Mouse (Mus musculus): Measurements from ENCODE around the gene Gpc5. TPM values are rescaled to one million over a fixed set of nuclear protein-coding genes. Genes with fewer than 3 reads are reported as not detected.

Gene Gpc5
- total and polyA plus RNA-seq, 3 experiments = 0.14 TPM; not detected in 2

GRCm38 (mm10) chr14:115047316-115047715 is 44.7 kb upstream of the Gpc5 start (continued):
- no peak for TF ChIP-seq USF2 (conservative IDR thresholded peaks at IDR 0.05; ENCODE audit: low read depth, low read length)
- TF ChIP-seq TBP (conservative IDR thresholded peaks at IDR 0.05; ENCODE audit: low read depth, low read length) = no peak
- no peak for TF ChIP-seq ZNF384 (IDR thresholded peaks at IDR 0.05; ENCODE audit: low read depth, low read length)
- no peak for TF ChIP-seq NRF1 (IDR thresholded peaks at IDR 0.05; ENCODE audit: low read depth, low read length)
- TF ChIP-seq MAFK (IDR thresholded peaks at IDR 0.05; ENCODE audit: insufficient replicate concordance, low read length) = peak; percentile 31; the same call in 1 of the 2 replicates
- TF ChIP-seq UBTF (IDR thresholded peaks at IDR 0.05; ENCODE audit: low read depth, low read length) = 0 out of 2 replicates have a peak, but pooled peaks have one; percentile 37
- TF ChIP-seq USF1 (IDR thresholded peaks at IDR 0.05; ENCODE audit: low read depth, low read length) = no peak
- TF ChIP-seq JUN (IDR thresholded peaks at IDR 0.05; ENCODE audit: insufficient read depth, low read depth, low read length) = no peak
- TF ChIP-seq MAX (IDR thresholded peaks at IDR 0.05; ENCODE audit: low read length) = no peak
- TF ChIP-seq MXI1 (IDR thresholded peaks at IDR 0.05; ENCODE audit: low read depth, low read length) = 0 out of 2 replicates have a peak, but pooled peaks have one; percentile 19
- TF ChIP-seq ZC3H11A (IDR thresholded peaks at IDR 0.05; ENCODE audit: low read depth, low read length) = no peak
- peak; percentile 27; the same call in 1 of the 2 replicates for TF ChIP-seq MYC (IDR thresholded peaks at IDR 0.05; ENCODE audit: low read depth, low read length)
- peak; percentile 57 for TF ChIP-seq POLR2A (IDR thresholded peaks at IDR 0.05; ENCODE audit: low read depth, low read length)
- no peak for TF ChIP-seq RAD21 (IDR thresholded peaks at IDR 0.05; ENCODE audit: low read depth, low read length)

GRCm38 (mm10) chr14:115047990-115048862 is 43.8 kb upstream of the Gpc5 start:
- Histone ChIP-seq H3K36me3 (replicated peaks in 1 of 2; ENCODE audit: control insufficient read depth in 1 of 2, insufficient read depth in 1 of 2, low read length in 1 of 2) (peaks cover 41 to 51% of the 10 kb centered on the region in 2 experiments), H3K79me2 (replicated peaks; ENCODE audit: control insufficient read depth, extremely low read depth, insufficient read depth, poor library complexity, severe bottlenecking) (peaks cover 37% of the 10 kb centered on the region), H3K9me3 (replicated peaks; ENCODE audit: low read length) (no peaks in the 10 kb centered on the region), H3K27ac (ENCODE audit: insufficient read depth, low read depth) (no peak overlapping the region), H3K4me3 (replicated peaks in 1 of 3; ENCODE audit: low read depth in 2 of 3, low read length in 2 of 3, poor library complexity in 1 of 3) (no peak overlapping the region), H3K4me1 (ENCODE audit: control insufficient read depth in 1 of 2, insufficient read depth in 2 of 2) (peaks cover 0 to 21% of the 10 kb centered on the region in 2 experiments; a peak in 3 of 4 replicates), H3K27me3 (replicated peaks) (no peaks in the 10 kb centered on the region), H3K9ac (ENCODE audit: insufficient read depth, low read depth) (no peak overlapping the region), H3K4me2 (ENCODE audit: insufficient read depth, low read depth, poor library complexity, severe bottlenecking) (no peak overlapping the region)
- dilution Hi-C loops (cut with MboI; ENCODE audit: extremely low pct_ligation_motif_present, extremely low pct_unique_long_range_greater_than_20kb, low sequenced_read_pairs) (no loop called here), in situ Hi-C loops (cut with MboI; ENCODE audit: low pct_ligation_motif_present, low pct_unique_long_range_greater_than_20kb, low sequenced_read_pairs) (no loop called here)
- DNase-seq (ENCODE audit: extremely low read depth) = peak; percentile 63
- TF ChIP-seq POLR2A (IDR thresholded peaks at IDR 0.05; ENCODE audit: low read depth, low read length) (peak; percentile 9), RAD21 (IDR thresholded peaks at IDR 0.05; ENCODE audit: low read depth, low read length) (no peak), TCF12 (IDR thresholded peaks at IDR 0.05; ENCODE audit: low read depth, low read length) (no peak), CHD1 (IDR thresholded peaks at IDR 0.05; ENCODE audit: low read depth, low read length) (no peak), PAX5 (IDR thresholded peaks at IDR 0.05; ENCODE audit: low read length) (no peak), MAX (IDR thresholded peaks at IDR 0.05; ENCODE audit: low read length) (no peak), SIN3A (IDR thresholded peaks at IDR 0.05; ENCODE audit: low read length) (0 out of 2 replicates have a peak, but pooled peaks have one; percentile 2), HCFC1 (IDR thresholded peaks at IDR 0.05; ENCODE audit: low read depth, low read length) (no peak), JUND (conservative IDR thresholded peaks at IDR 0.05; ENCODE audit: low read depth, low read length) (no peak), NELFE (IDR thresholded peaks at IDR 0.05; ENCODE audit: low read depth, low read length) (0 out of 2 replicates have a peak, but pooled peaks have one; percentile 28), MXI1 (IDR thresholded peaks at IDR 0.05; ENCODE audit: low read depth, low read length) (no peak), CHD2 (IDR thresholded peaks at IDR 0.05; ENCODE audit: low read length) (peak; percentile 44; the same call in 1 of the 2 replicates), JUN (IDR thresholded peaks at IDR 0.05; ENCODE audit: insufficient read depth, low read depth, low read length) (no peak), E2F4 (IDR thresholded peaks at IDR 0.05; ENCODE audit: insufficient replicate concordance, low read depth, low read length) (no peak), ZNF384 (IDR thresholded peaks at IDR 0.05; ENCODE audit: low read depth, low read length) (no peak), ZMIZ1 (IDR thresholded peaks at IDR 0.05; ENCODE audit: low read depth, low read length) (peak; percentile 90), MEF2A (IDR thresholded peaks at IDR 0.05; ENCODE audit: borderline replicate concordance, low read depth, low read length) (no peak), MAFK (IDR thresholded peaks at IDR 0.05; ENCODE audit: insufficient replicate concordance, low read length) (peak; percentile 23; the same call in 1 of the 2 replicates), POLR2AphosphoS2 (IDR thresholded peaks at IDR 0.05; ENCODE audit: low read depth, low read length) (peak; percentile 97), MAZ (IDR thresholded peaks at IDR 0.05; ENCODE audit: low read depth, low read length) (no peak), TBP (conservative IDR thresholded peaks at IDR 0.05; ENCODE audit: low read depth, low read length) (no peak), ELF1 (IDR thresholded peaks at IDR 0.05; ENCODE audit: low read depth, low read length) (0 out of 2 replicates have a peak, but pooled peaks have one; percentile 12)

All from CH12.LX (cell line).